In genomic region chrX:107402481-107402880, GRCm38 (mm10) we compare ENCODE assay signal across 8 mouse cellular contexts. TPM values are rescaled to one million over a fixed set of nuclear protein-coding genes. Genes with fewer than 3 reads are reported as not detected.
DNase-seq lines count a peak whose midpoint lies in the region; ATAC-seq and TF ChIP-seq lines count a peak whose summit lies in the region.

No protein-coding gene starts in this region.

- no peak for TF ChIP-seq POLR2A in bone marrow macrophage, adult 2 months (IDR thresholded peaks at IDR 0.05; ENCODE audit: borderline replicate concordance, low read depth, low read length)

- peak; percentile 14; the same call in 1 of the 2 replicates for ATAC-seq in kidney, embryonic 14.5 days (ENCODE audit: low FRiP score, low TSS enrichment)
- ATAC-seq in heart, embryonic 14.5 days (ENCODE audit: insufficient number of reproducible peaks, insufficient read depth, low FRiP score, low read depth), result no peak
- no peak for ATAC-seq in limb, embryonic 15.5 days (ENCODE audit: insufficient number of reproducible peaks, low FRiP score, low TSS enrichment, low read depth)
- ATAC-seq in neural tube, embryonic 12.5 days (ENCODE audit: low FRiP score, low read depth), result peak; percentile 49; the same call in 1 of the 2 replicates

- H3K4me1 ChIP-seq in kidney, embryonic 14.5 days (ENCODE audit: control insufficient read depth, insufficient read depth, low read length), result no peaks in the 10 kb centered on the region
- H3K4me1 ChIP-seq in bone marrow macrophage, adult 2 months (ENCODE audit: control insufficient read depth, insufficient read depth, low read length), result no peaks in the 10 kb centered on the region
- peaks cover 0 to 2% of the 10 kb centered on the region in 2 experiments; a peak in 1 of 4 replicates for H3K4me1 ChIP-seq in heart, embryonic 14.5 days (ENCODE audit: control insufficient read depth in 2 of 2, insufficient read depth in 2 of 2, low read length in 2 of 2)
- 0 out of 2 replicates have a peak, but pooled peaks cover 2% of the 10 kb centered on the region for H3K4me1 ChIP-seq in limb, embryonic 15.5 days
- H3K4me1 ChIP-seq in neural tube, embryonic 12.5 days, result no peaks in the 10 kb centered on the region

- DNase-seq in kidney, adult 18-20 months, result no peak
- no peak for DNase-seq in ovary, postnatal 10 days (ENCODE audit: low spot score)
- DNase-seq in cerebellum, adult 9-10 months, result no peak

- H3K27me3 ChIP-seq in kidney, embryonic 14.5 days (ENCODE audit: control insufficient read depth, insufficient read depth, low read length), result no peaks in the 10 kb centered on the region
- H3K27me3 ChIP-seq in heart, embryonic 14.5 days (ENCODE audit: control insufficient read depth, insufficient read depth, low read length), result no peaks in the 10 kb centered on the region
- H3K27me3 ChIP-seq in limb, embryonic 15.5 days, result no peaks in the 10 kb centered on the region
- H3K27me3 ChIP-seq in neural tube, embryonic 12.5 days (replicated peaks), result no peaks in the 10 kb centered on the region

- H3K9me3 ChIP-seq in kidney, embryonic 14.5 days (ENCODE audit: control insufficient read depth, low read length), result no peaks in the 10 kb centered on the region
- H3K9me3 ChIP-seq in heart, embryonic 14.5 days (ENCODE audit: control insufficient read depth, low read length), result no peaks in the 10 kb centered on the region
- H3K9me3 ChIP-seq in limb, embryonic 15.5 days, result no peaks in the 10 kb centered on the region
- no peaks in the 10 kb centered on the region for H3K9me3 ChIP-seq in neural tube, embryonic 12.5 days

- H3K4me3 ChIP-seq in kidney, embryonic 14.5 days (ENCODE audit: low read length), result peak overlapping the region; percentile 47
- H3K4me3 ChIP-seq in bone marrow macrophage, adult 2 months (ENCODE audit: insufficient read depth, low read length), result peak overlapping the region; percentile 63
- peak overlapping the region; percentile 62 to 88 for H3K4me3 ChIP-seq in heart, embryonic 14.5 days (ENCODE audit: control insufficient read depth in 1 of 2, insufficient read depth in 1 of 2, low read depth in 1 of 2, low read length in 2 of 2)
- H3K4me3 ChIP-seq in limb, embryonic 15.5 days, result peak overlapping the region; percentile 53
- H3K4me3 ChIP-seq in neural tube, embryonic 12.5 days, result peak overlapping the region; percentile 43

- peak overlapping the region; percentile 48; the same call in 1 of the 2 replicates for H3K9ac ChIP-seq in kidney, embryonic 14.5 days (ENCODE audit: low read depth, low read length)
- peak overlapping the region; percentile 79 for H3K9ac ChIP-seq in heart, embryonic 14.5 days (ENCODE audit: low read length)
- peak overlapping the region; percentile 47; the same call in 1 of the 2 replicates for H3K9ac ChIP-seq in limb, embryonic 15.5 days
- H3K9ac ChIP-seq in neural tube, embryonic 12.5 days, result peak overlapping the region; percentile 35

- H3K27ac ChIP-seq in kidney, embryonic 14.5 days (ENCODE audit: low read depth, low read length), result no peak overlapping the region
- no peak overlapping the region for H3K27ac ChIP-seq in bone marrow macrophage, adult 2 months (ENCODE audit: insufficient read depth, low read depth, low read length)
- H3K27ac ChIP-seq in heart, embryonic 14.5 days (replicated peaks in 1 of 2; ENCODE audit: control insufficient read depth in 1 of 2, insufficient read depth in 1 of 2, low read depth in 2 of 2, low read length in 2 of 2), result peak overlapping the region; percentile 80 to 81
- H3K27ac ChIP-seq in limb, embryonic 15.5 days, result peak overlapping the region; percentile 86
- H3K27ac ChIP-seq in neural tube, embryonic 12.5 days, result no peak overlapping the region

- no peak for TF ChIP-seq CTCF in bone marrow macrophage, adult 2 months (IDR thresholded peaks at IDR 0.05; ENCODE audit: low read depth, low read length)

- H3K36me3 ChIP-seq in kidney, embryonic 14.5 days (ENCODE audit: control insufficient read depth, insufficient read depth, low read length), result no peaks in the 10 kb centered on the region
- H3K36me3 ChIP-seq in heart, embryonic 14.5 days (ENCODE audit: control insufficient read depth, insufficient read depth, low read length), result peaks cover 10% of the 10 kb centered on the region
- H3K36me3 ChIP-seq in limb, embryonic 15.5 days, result no peaks in the 10 kb centered on the region
- H3K36me3 ChIP-seq in neural tube, embryonic 12.5 days, result no peaks in the 10 kb centered on the region

- H3K4me2 ChIP-seq in kidney, embryonic 14.5 days (replicated peaks; ENCODE audit: low read depth, low read length), result peak overlapping the region; percentile 52
- peak overlapping the region; percentile 63 for H3K4me2 ChIP-seq in heart, embryonic 14.5 days (ENCODE audit: low read length)
- H3K4me2 ChIP-seq in limb, embryonic 15.5 days, result peak overlapping the region; percentile 39
- peak overlapping the region; percentile 66 for H3K4me2 ChIP-seq in neural tube, embryonic 12.5 days (replicated peaks)

- 44% methylated on average over 18 of the region's 18 CpGs for whole genome bisulfite sequencing in kidney, embryonic 14.5 days
- 22% methylated on average over 18 of the region's 18 CpGs for WGBS in heart, embryonic 14.5 days
- 30% methylated on average over 18 of the region's 18 CpGs for WGBS in limb, embryonic 15.5 days
- WGBS in neural tube, embryonic 12.5 days, result 26% methylated on average over 18 of the region's 18 CpGs

RNA-seq across cellular contexts. Expression of gene Itm2a, which starts 0.7 kb away (rescaled TPM):
- polyA plus RNA-seq in kidney, embryonic 14.5 days (2014; fragmentation: Nextera tagmentation; extraction: Ambion mirVana), result 82.7 and 114 TPM in 2 replicates
- polyA plus RNA-seq in bone marrow macrophage, adult 2 months (2012; ENCODE audit: insufficient read depth, insufficient read length, missing spikeins), result 0.76 and 1.0 TPM in 2 replicates
- polyA plus RNA-seq in heart, embryonic 14.5 days (2014; fragmentation: Nextera tagmentation; extraction: Ambion mirVana), result 375 and 450 TPM in 2 replicates
- polyA plus RNA-seq in limb, embryonic 15.5 days (2015; fragmentation: Nextera tagmentation; extraction: Ambion mirVana), result 1,289 and 1,937 TPM in 2 replicates
- 187 and 196 TPM in 2 replicates for polyA plus RNA-seq in neural tube, embryonic 12.5 days (2016; fragmentation: Nextera tagmentation; extraction: Ambion mirVana)

Comparison
In these comparisons a context has a peak if more than half of its experiments do, and no peak if none do; other contexts are left out.
1. ATAC-seq: peak in kidney, embryonic 14.5 days (single experiment) and neural tube, embryonic 12.5 days (single experiment); none in heart, embryonic 14.5 days (single experiment) and limb, embryonic 15.5 days (single experiment).
2. H3K27ac ChIP-seq: peak in heart, embryonic 14.5 days (2 of 2) and limb, embryonic 15.5 days (single experiment); none in kidney, embryonic 14.5 days (single experiment), bone marrow macrophage, adult 2 months (single experiment) and neural tube, embryonic 12.5 days (single experiment).
3. RNA of gene Itm2a, which starts 0.7 kb away (polyA plus RNA-seq): 1,289 to 1,937 TPM in limb, embryonic 15.5 days, 375 to 450 TPM in heart, embryonic 14.5 days, 187 to 196 TPM in neural tube, embryonic 12.5 days and 82.7 to 114 TPM in kidney, embryonic 14.5 days; 0.76 to 1.0 TPM in bone marrow macrophage, adult 2 months; every median in the first group is over 10 times any median in the second.
4. Peak in every context shown above with its lines, with median percentiles within 50 percentile points of each other: H3K4me2 ChIP-seq, H3K4me3 ChIP-seq and H3K9ac ChIP-seq.